ENCODE assay signal across 8 mouse cellular contexts in the genomic region with DNA sequence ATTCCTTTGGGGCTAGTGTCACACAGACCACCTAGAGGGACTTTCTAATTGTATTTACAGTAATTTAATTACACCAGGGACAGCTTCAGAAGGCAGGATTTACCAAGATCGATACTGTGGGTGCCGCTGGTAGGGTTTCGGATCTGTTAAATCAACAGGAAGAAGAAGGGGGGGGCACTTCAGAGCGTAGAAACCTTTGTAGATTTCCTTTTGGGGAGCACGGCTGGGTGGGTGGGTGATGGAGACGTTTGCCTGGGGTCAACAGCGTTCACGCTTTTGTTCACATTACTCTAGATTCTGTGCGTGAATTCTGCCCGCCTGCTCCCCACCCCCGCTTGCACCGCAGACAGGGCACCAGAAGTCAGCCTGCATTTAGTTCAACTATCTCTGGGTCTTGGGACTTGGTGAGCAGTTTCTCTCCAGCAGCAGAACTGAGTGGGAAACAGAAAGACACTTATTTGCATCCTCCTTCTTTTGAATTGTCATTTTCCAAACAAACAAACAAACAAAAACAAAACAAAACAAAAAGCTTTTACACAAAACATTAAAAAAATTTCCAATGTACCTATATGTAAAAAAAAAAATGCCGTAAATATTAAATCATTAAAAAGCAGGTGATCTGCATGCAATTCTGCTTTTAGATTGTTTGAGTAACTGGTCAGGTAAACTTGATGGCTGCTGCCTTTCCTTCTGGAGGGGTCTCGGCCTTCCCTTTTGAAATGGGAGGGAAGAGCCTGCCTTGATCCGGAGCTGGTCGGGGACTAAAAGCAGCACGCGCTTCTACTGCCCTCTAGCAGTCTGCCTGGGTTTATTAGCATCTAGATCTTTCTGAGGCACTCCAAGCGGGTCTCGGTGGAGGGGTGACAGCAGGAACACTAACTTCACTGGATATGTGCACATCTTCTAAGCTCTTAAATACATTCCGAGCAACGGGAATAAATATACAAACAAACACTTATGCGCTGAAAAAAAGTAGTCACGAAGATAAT. TPM values are rescaled to one million over a fixed set of nuclear protein-coding genes. Genes with fewer than 3 reads are reported as not detected.
A peak's percentile ranks its signal among the peaks of the same experiment; 100 is the strongest.
DNase-seq lines count a peak whose midpoint lies in the region; ATAC-seq lines count a peak whose summit lies in the region.

No protein-coding gene starts in this region.

- no peak overlapping the region for H3K27ac ChIP-seq in hindbrain, embryonic 14.5 days

- peak overlapping the region; percentile 41 for H3K4me2 ChIP-seq in hindbrain, embryonic 14.5 days (replicated peaks)

- H3K36me3 ChIP-seq in hindbrain, embryonic 14.5 days (replicated peaks; ENCODE audit: control insufficient read depth, insufficient read depth): no peaks in the 10 kb centered on the region
- H3K36me3 ChIP-seq in megakaryocyte, embryonic 14.5 days (replicated peaks; ENCODE audit: low read length): no peaks in the 10 kb centered on the region

- DNase-seq in right cerebral cortex, adult 2 months (ENCODE audit: low spot score in 2 of 2): peak; percentile 47 to 50
- no peak for DNase-seq in right cerebral cortex, adult 18-20 months
- DNase-seq in cerebellum, adult 9-10 months: peak; percentile 34
- DNase-seq in forelimb bud, embryonic 11.5 days (ENCODE audit: low read depth, low spot score): peak; percentile 55
- peak; percentile 72 for DNase-seq in hindbrain, embryonic 14.5 days (ENCODE audit: low spot score)
- DNase-seq in left cerebral cortex, postnatal 10 days (ENCODE audit: extremely low spot score in 1 of 2, low spot score in 2 of 2): peak; percentile 50 to 66
- DNase-seq in skeletal muscle tissue, adult 2 months (ENCODE audit: low read depth, low spot score): peak; percentile 40

- ATAC-seq in hindbrain, embryonic 14.5 days (ENCODE audit: low FRiP score): no peak

- H3K27me3 ChIP-seq in hindbrain, embryonic 14.5 days (ENCODE audit: control insufficient read depth, insufficient read depth, low read length): peaks cover 34% of the 10 kb centered on the region
- H3K27me3 ChIP-seq in megakaryocyte, embryonic 14.5 days (replicated peaks): peaks cover 10% of the 10 kb centered on the region

- WGBS in hindbrain, embryonic 14.5 days: 6% methylated on average over 24 of the region's 24 CpGs

- H3K4me3 ChIP-seq in hindbrain, embryonic 14.5 days (replicated peaks; ENCODE audit: low read length): peak overlapping the region; percentile 8; the same call in 1 of the 2 replicates
- peak overlapping the region; percentile 76 for H3K4me3 ChIP-seq in megakaryocyte, embryonic 14.5 days (replicated peaks)

- no peak overlapping the region; the same call in 1 of the 2 replicates for H3K9ac ChIP-seq in hindbrain, embryonic 14.5 days

- no peaks in the 10 kb centered on the region for H3K9me3 ChIP-seq in hindbrain, embryonic 14.5 days (ENCODE audit: control insufficient read depth, low read length)
- H3K9me3 ChIP-seq in megakaryocyte, embryonic 14.5 days: peaks cover 9% of the 10 kb centered on the region

- intact Hi-C loops in left cerebral cortex, postnatal 10 days (cut with DNase I): loop anchor here (5.0 to 10.0 kb wide), 2 partner anchors 190 to 333 kb away; no protein-coding TSS in a partner anchor

- H3K4me1 ChIP-seq in hindbrain, embryonic 14.5 days (replicated peaks; ENCODE audit: control insufficient read depth, insufficient read depth, low read length): peaks cover 8% of the 10 kb centered on the region; the same call in 1 of the 2 replicates
- H3K4me1 ChIP-seq in megakaryocyte, embryonic 14.5 days: peaks cover 12% of the 10 kb centered on the region

RNA-seq across cellular contexts. Expression of a gene that starts 57.3 kb away (rescaled TPM):
- 2.1 and 2.3 TPM in 2 replicates for polyA plus RNA-seq in hindbrain, embryonic 14.5 days (2014; fragmentation: Nextera tagmentation; extraction: Ambion mirVana)
- 1 to 10 TPM; 1.0 to 1.1 TPM for total RNA-seq in left cerebral cortex, postnatal 10 days (2021)
- polyA plus RNA-seq in megakaryocyte, embryonic 14.5 days (2012; ENCODE audit: insufficient read depth, low replicate concordance): not detected in 2 replicates

RNA-seq across cellular contexts. Expression of a gene that starts 57.4 kb away (rescaled TPM):
- polyA plus RNA-seq in hindbrain, embryonic 14.5 days (2014; fragmentation: Nextera tagmentation; extraction: Ambion mirVana): 45.2 and 51.7 TPM in 2 replicates
- 10 to 100 TPM; 31.7 to 33.3 TPM for total RNA-seq in left cerebral cortex, postnatal 10 days (2021)
- polyA plus RNA-seq in megakaryocyte, embryonic 14.5 days (2012; ENCODE audit: insufficient read depth, low replicate concordance): 9.4 and 9.7 TPM in 2 replicates
